Mouse (Mus musculus): Measurements from ENCODE around the gene Serpini1.
A peak's percentile ranks its signal among the peaks of the same experiment; 100 is the strongest.

Gene Serpini1

DNA sequence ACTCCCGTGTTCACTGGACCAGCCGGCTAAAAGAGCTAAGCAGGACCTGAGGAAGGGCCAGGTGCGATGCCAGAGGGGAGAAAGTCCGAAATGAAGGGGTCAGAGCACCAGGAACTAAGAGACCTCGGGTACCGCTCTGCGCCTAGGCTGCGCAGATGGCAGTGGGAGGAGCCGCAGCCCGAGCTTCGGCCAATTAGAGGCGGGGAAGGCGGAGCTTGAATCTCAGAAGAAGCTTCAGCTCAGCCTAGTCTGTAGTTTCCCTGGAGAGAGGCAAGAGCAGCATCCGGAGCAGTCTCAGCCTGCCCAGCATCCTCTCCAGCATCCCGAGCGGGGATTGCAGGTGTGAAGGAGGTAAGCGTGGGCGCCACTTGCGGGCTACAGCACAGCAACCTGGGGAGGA lies at the start of gene Serpini1:
TSS of gene Serpini1 (plus strand) at position 256 of the 400 bp plus-strand sequence.
- peak; percentile 93 for DNase-seq (ENCODE audit: low read depth, low spot score)

- peak; percentile 43 for DNase-seq (ENCODE audit: low read depth, low spot score)
Observed at GRCm38 (mm10) chr3:75517631-75518250, 39.6 kb upstream of the Serpini1 start.

DNA sequence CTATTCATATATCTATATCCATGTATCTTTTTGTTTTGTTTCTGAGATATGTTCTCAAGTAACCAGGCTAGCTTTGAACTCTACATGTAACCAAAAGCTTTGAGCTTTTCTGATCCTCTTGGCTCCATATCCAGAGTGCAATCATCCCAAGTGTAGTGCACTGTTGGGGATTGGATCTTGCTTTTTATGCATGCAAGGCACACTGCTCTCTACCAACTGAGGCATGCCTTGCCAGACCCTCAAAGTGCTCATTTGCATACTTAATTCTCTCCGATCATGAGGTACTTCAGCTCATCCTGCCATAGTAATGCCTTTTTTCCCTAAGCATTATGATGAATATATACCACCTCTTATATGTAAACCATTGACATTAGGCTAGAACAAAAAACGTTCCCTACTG lies 36.0 kb upstream of the Serpini1 start:
- no peak for DNase-seq (ENCODE audit: low read depth, low spot score)

DNA sequence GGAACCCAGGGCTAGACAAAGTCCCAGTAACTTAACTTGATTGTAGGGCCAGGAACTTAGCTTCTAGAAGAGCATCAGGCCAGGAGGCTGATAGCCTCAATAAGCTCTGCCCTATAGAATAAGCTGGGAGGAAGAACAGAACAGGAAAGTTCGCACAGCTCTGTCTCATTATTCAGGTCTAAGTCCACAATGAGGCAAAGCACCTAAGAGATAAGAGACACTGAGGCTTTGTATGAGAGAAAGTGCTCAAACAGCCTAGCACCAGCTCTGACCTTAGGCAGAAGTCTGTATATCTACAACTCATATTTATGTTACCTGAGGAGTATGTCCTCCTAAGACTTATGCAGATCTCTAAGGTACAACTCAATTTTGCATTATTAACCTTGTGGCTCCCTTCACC lies 34.8 kb upstream of the Serpini1 start:
- DNase-seq (ENCODE audit: low read depth, low spot score) = no peak

DNA sequence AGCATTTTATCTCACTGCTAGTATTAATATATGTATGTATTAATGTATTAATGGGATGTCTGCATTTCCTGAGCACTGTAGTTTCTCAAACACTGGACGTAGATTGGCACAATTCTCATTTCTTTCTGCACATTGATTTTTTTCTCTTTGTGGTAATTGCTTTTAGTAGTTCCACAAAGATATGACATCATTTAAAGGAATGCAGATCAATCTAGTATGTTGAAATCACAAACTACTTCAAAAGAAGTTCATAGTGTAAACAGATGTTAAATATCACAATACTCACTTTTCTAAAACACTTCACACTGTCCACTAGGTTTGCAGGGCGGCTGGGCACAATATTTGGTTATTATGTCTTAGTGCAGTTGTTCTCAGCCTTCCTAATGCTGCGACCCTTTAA lies 26.3 kb upstream of the Serpini1 start:
- no peak for DNase-seq (ENCODE audit: low read depth, low spot score)

DNA sequence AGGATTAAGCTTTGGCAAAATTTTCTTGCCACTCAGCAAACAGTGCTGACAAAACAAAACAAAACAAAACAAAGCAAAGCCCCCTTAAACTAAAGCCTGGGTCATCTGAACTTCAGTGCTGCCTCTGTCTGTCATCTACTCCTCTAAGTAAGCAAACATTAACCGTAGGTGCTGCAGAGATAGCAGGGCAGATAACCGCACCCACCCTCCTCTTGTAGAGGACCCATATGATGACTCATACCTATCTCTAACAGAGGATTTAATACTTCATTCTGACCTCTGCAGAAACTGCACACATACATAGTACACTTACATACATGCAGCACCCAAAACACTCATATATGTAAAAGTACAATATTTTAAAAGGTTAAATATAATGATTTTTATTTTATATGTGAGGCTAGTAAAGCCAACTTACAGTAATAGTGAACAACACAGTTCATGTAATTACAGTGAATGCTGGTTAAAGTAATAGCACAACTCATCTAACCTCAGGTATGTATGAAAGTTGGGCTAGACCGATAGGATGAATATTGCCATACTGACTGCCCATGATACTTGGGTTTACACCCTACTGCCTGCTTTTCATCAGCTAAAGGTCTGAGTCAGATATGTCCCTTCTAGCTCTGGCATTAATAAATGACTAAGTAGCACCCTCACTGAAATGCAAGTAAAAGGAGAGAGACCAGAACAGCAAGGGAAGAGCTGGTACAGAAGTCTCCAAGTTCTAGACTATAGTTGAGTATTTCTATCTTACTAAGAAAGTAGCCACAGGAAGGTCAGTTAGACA lies 23.1 kb upstream of the Serpini1 start:
- DNase-seq (ENCODE audit: low read depth, low spot score) = no peak

DNA sequence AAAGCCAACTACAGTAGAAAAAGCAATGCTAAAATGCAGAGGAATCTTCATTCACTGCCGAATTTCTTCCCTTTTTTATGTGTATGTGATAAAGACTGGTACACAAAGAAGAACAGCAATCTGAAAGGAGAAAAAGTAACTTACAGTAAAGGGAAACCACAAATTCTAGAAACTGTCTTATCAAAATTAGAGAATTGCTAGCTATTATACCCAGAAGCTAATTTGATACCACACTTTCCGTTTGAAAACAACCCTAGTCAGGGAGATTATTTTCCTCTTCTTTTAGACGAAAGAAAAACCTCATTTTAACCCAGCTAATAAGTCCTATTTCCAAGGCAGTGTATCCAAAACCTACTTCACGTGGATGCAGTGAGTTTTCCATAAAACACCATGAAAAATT lies 16.1 kb upstream of the Serpini1 start:
- no peak for DNase-seq (ENCODE audit: low read depth, low spot score)

DNA sequence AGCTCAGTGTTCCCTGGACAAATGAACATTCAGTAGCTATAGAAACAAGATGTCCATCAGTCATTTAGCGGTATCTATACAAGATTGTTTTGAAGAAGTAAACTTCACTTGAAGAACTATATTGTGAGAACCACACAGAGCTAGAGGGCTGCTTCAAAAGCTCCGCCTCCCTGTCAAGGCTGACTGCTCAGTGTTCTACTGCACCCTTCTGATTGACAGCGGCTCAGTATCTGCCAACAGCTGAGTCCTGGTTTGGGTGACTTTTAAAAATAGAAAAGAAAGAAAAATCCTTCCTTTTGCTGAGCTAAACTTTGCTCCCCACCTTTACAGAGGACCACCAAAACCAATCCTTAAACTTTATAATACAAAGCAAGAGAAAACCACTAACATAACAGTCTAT lies 14.5 kb upstream of the Serpini1 start:
- DNase-seq (ENCODE audit: low read depth, low spot score) = no peak

DNA sequence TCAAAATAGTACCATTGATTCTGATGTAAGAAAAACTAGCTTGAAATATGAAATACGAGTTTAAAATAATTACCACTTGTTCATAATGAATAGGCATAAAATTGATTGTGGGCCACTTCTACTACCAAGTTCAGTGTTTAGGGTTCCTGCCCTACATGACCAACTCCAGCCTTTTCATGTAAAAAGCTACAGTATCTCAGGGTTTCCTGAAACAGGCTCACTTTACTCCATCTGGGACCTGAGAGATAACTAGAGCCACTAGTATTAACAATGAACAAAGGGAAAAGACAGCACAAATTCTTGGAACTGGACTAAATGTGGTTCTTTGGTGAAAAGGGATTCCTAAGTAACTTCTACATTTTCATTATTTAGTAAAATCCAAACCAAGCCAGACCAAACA lies 13.1 kb upstream of the Serpini1 start:
- DNase-seq (ENCODE audit: low read depth, low spot score) = no peak

- no peak for DNase-seq (ENCODE audit: low read depth, low spot score)
Observed at GRCm38 (mm10) chr3:75551248-75551647, 6.1 kb upstream of the Serpini1 start.

GRCm38 (mm10) chr3:75556121-75556694 lies 1.1 kb upstream of the Serpini1 start:
- DNase-seq (ENCODE audit: low read depth, low spot score) = peak; percentile 62

DNA sequence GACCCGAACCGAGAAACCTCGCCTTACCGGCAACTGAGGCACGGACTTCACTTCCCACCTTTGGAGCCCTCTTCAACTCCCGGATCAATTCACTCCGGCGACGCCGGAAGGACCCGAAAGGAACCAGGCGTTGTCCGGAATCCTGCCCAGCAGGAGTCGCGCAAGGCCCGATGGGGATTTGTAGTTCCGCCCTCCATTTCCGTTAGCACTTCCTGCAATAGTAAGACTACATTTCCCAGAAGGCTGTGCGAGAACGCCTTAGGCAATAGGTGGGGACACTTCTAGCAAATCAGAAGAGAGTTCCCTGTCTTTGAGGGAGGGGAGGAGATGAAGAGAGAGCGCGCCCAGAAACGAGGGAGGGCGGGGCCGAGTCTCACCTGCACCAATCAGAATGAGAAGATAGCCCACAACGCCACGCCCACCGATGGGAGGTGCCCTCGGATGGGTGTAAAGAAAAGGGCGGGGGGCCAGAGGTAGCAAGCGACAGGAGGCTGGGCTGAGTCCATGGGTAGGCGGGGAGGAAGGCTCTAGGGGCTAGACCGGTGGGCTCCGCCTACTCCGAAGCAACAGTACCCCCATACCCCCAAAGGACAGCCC lies 554 bp upstream of the Serpini1 start, which contains the start of gene Pdcd10:
TSS of gene Pdcd10 (minus strand) at position 162 of the 597 bp plus-strand sequence.
- peak; percentile 100 for DNase-seq (ENCODE audit: low read depth, low spot score)

GRCm38 (mm10) chr3:75574074-75574473 lies 16.7 kb downstream of the Serpini1 start:
- DNase-seq (ENCODE audit: low read depth, low spot score) = no peak

DNA sequence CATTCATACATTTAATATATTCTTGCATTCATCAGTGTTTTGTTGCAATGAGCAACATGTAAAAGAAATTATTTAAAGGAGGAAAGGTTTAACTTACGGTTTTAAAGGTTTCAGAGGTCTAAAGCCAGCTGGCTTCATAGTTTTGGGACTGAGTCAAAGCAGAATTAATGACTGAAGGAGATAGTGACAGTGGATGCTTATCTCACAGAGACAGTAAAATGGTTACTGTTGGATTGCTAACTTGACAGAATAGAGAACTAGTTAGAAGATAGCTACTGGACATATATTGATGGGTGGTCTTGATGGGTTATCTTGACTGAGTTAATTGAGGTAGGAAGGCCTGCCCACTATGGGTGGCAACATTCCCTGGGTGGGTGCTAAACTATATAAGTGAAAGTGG lies 18.2 kb downstream of the Serpini1 start:
- no peak for DNase-seq (ENCODE audit: low read depth, low spot score)

DNA sequence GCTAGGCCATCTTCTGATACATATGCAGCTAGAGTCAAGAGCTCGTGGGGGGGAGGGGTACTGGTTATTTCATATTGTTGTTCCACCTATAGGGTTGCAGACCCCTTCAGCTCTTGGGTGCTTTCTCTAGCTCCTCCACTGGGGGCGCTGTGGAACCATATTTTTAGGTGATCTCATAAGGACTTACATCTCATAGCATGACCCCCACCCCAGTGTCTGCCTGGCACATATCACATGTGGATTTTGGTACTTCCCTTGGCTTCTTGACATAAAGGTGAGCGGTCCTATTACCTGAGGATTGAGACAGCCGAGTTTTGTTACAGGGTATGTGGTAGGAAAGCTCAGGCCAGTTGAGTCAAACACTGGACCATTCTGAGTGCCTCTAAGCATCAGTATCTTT lies 22.0 kb downstream of the Serpini1 start:
- peak; percentile 65 for DNase-seq (ENCODE audit: low read depth, low spot score)

DNA sequence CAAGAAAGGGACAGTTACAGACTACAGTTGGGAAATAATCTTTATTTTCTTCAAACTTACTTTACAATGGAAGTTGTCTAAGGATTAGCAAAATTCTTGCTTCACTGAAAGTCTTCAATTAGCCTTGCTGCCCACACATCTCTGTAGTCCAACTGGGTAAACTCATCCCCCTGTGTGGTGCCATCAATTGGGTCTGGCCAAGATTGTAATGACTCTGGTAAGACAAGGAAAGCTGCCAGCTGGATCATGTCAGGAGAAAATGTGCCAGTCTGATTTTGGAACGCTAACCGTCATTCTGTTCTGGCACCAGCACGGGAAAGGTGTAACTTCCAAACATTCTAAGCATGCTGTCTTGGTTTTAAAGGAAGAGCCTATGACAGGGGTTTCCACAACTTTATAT lies 25.9 kb downstream of the Serpini1 start:
- no peak for DNase-seq (ENCODE audit: low read depth, low spot score)

GRCm38 (mm10) chr3:75584898-75585297 lies 27.6 kb downstream of the Serpini1 start:
- DNase-seq (ENCODE audit: low read depth, low spot score) = no peak

GRCm38 (mm10) chr3:75611019-75611418 lies 53.7 kb downstream of the Serpini1 start:
- DNase-seq (ENCODE audit: low read depth, low spot score) = no peak

DNA sequence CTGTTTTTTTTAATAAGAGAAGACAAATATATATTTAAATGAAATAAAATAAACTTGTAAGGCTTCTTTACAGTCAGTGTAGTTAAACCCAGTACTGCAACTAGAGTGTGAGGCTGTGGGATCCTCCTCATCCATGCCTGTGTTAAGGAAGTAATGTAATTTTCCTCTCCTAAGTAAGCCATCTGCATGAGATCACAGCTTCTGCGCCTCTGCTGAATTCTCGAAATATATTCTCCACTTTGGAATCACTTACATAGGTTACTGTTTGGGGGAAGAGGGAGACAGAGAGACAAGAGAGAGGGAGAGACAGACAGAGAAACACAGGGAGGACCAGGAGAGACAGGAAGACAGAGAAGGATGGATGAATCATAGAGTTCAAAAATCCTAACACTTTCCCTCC lies 67.3 kb downstream of the Serpini1 start:
- no peak for DNase-seq (ENCODE audit: low read depth, low spot score)

DNA sequence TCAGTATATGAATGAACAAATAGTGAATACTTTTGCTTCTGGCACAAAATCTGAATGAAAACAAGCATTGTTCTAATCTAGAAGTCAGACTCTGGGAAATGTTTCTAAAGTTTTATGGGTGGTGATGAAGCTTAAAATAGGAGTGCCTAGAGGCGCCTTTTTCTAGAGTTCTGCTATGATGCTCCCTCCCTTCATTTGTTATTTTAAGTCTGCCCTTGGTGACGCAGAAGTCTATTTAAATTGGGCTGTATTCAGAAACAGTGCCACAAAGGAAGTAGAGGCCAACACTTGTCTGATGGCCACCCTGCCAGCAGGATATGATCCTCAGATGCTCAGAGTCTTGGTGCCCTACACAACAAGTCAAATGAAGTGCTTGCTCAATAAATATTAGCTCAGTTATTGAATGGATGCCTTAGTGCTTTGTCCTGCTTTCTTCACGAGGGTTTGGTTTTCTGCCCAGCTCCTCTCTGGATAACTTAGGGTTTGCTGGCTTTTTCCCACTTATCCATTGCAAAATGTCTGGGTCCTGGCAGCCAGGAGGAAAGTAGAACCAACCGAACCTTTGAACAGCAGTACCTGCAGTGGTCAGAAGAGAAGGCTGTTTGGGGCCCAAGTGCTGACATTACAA lies 73.8 kb downstream of the Serpini1 start:
- no peak for DNase-seq (ENCODE audit: low read depth, low spot score)

DNA sequence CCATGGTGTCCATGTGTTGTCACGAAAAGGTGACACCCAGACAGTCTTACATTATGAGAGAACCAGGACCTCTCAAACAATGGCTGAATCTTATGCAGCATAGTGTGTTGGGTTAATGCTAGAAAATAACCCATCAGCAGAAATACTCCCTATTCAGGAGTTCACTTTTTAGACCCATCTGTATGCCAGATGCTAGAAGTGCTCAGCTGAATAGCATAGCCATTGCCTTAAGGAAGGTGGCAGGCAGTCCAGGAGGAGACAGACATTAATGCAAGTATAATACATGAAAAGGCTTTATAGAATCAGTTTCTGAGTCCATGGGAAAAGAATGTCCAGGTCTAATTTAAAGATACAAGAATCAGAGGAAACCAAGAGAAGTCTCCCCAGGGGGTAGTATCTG lies 75.9 kb downstream of the Serpini1 start:
- DNase-seq (ENCODE audit: low read depth, low spot score) = no peak

GRCm38 (mm10) chr3:75633635-75634034 lies 76.3 kb downstream of the Serpini1 start:
- no peak for DNase-seq (ENCODE audit: low read depth, low spot score)
